Mouse (Mus musculus) intestine, postnatal 0 days (tissue): ENCODE measurements around the gene Prpf8. TPM values are rescaled to one million over a fixed set of nuclear protein-coding genes. Genes with fewer than 3 reads are reported as not detected.

ENCODE experiments used
- ATAC-seq: fragments of 200-750 bp; cut with Nextera tagmentation; 2 replicates; pipeline ENCODE4 v1.8.0; 2017; ENCODE audit warnings: mild to moderate bottlenecking, moderate TSS enrichment, moderate library complexity
- H3K27ac ChIP-seq: fragments of 300-500 bp; sonication (generic); 2 replicates; pipeline ENCODE4 v1.5.1; 2014; ENCODE audit warnings: mild to moderate bottlenecking, low read depth, low read length, moderate library complexity
- H3K27me3 ChIP-seq: fragments of 300-500 bp; sonication (generic); replicated peaks from 2 replicates; pipeline ENCODE4 v1.6.1; 2014; ENCODE audit warnings: low read length, mixed read lengths; ENCODE audit not compliant: control insufficient read depth, insufficient read depth
- H3K36me3 ChIP-seq: fragments of 300-500 bp; sonication (generic); 2 replicates; pipeline ENCODE4 v1.6.1; 2014; ENCODE audit warnings: mild to moderate bottlenecking, moderate library complexity; ENCODE audit not compliant: control insufficient read depth, insufficient read depth
- H3K4me1 ChIP-seq: fragments of 300-500 bp; sonication (generic); replicated peaks from 2 replicates; pipeline ENCODE4 v1.6.1; 2014; ENCODE audit warnings: antibody characterized with exemption, low read length, mixed read lengths; ENCODE audit not compliant: control insufficient read depth, insufficient read depth
- H3K4me2 ChIP-seq: fragments of 300-500 bp; sonication (generic); replicated peaks from 2 replicates; pipeline ENCODE4 v1.6.1; 2014; ENCODE audit warnings: low read depth, mild to moderate bottlenecking, moderate library complexity
- H3K4me3 ChIP-seq: fragments of 300-500 bp; sonication (generic); 2 replicates; pipeline ENCODE4 v1.5.1; 2014; ENCODE audit warnings: low read depth, low read length
- H3K9ac ChIP-seq: fragments of 300-500 bp; sonication (generic); 2 replicates; pipeline ENCODE4 v1.6.1; 2014; ENCODE audit warnings: mild to moderate bottlenecking, low read depth, low read length
- H3K9me3 ChIP-seq: fragments of 300-500 bp; sonication (generic); 2 replicates; pipeline ENCODE4 v1.6.1; 2016; ENCODE audit warnings: mixed run types; ENCODE audit not compliant: control insufficient read depth
- CTCF ChIP-seq: sonication (generic); IDR thresholded peaks from 2 replicates; pipeline ENCODE4 v1.5.1; 2016; ENCODE audit warnings: low read depth, mild to moderate bottlenecking, control low read depth, antibody characterized with exemption, moderate library complexity
- WGBS: fragments of 180-500 bp; shearing (Covaris S2); extraction: QIAGEN DNeasy Blood & Tissue Kit; methylation state at CpG from one replicate; pipeline ENCODE4 v1.1.7; 2014; 5-methylcytosine and 5-hydroxymethylcytosine counted together
- polyA plus RNA-seq: library from polyadenylated mRNA; unstranded; fragments of >200 nt; fragmentation: Nextera tagmentation; extraction: Ambion mirVana; gene quantifications from 2 replicates; pipeline ENCODE4 v1.2.1, GENCODE M21; 2015

Prpf8 gene
- polyA plus RNA-seq, 1 experiment from 2014 or later, result 15.5 TPM

- Histone ChIP-seq H3K27me3 (no peaks in the 10 kb centered on the region), H3K4me2 (no peak overlapping the region), H3K4me3 (no peak overlapping the region), H3K27ac (no peak overlapping the region), H3K4me1 (no peaks in the 10 kb centered on the region; the same call in 1 of the 2 replicates), H3K9me3 (no peaks in the 10 kb centered on the region), H3K9ac (no peak overlapping the region), H3K36me3 (peaks cover 57% of the 10 kb centered on the region)
- no peak for TF ChIP-seq CTCF
- no peak for ATAC-seq
- WGBS, result 94% methylated on average over 4 of the region's 4 CpGs
Observed at GRCm38 (mm10) chr11:75508162-75508561, 21.5 kb downstream of the Prpf8 start.

- H3K4me2 ChIP-seq, result no peak overlapping the region
- ATAC-seq, result no peak
- no peaks in the 10 kb centered on the region for H3K9me3 ChIP-seq
- TF ChIP-seq CTCF, result no peak
- 0 out of 2 replicates have a peak overlapping the region, but pooled peaks have one; percentile 41 for H3K27ac ChIP-seq
- H3K27me3 ChIP-seq, result no peaks in the 10 kb centered on the region
- 48% methylated on average over 8 of the region's 8 CpGs for WGBS
- peaks cover 50% of the 10 kb centered on the region for H3K36me3 ChIP-seq
- H3K4me3 ChIP-seq, result no peak overlapping the region
- 0 out of 2 replicates have a peak overlapping the region, but pooled peaks have one; percentile 7 for H3K9ac ChIP-seq
- no peaks in the 10 kb centered on the region; the same call in 1 of the 2 replicates for H3K4me1 ChIP-seq
Observed at GRCm38 (mm10) chr11:75508904-75509303, 22.3 kb downstream of the Prpf8 start.

- Histone ChIP-seq H3K9me3 (no peaks in the 10 kb centered on the region), H3K27me3 (no peaks in the 10 kb centered on the region), H3K4me3 (peak within 1 kb of the TSS; percentile 41), H3K27ac (peak within 1 kb of the TSS; percentile 91), H3K4me1 (no peaks in the 10 kb centered on the region; the same call in 1 of the 2 replicates), H3K9ac (peak within 1 kb of the TSS; percentile 60), H3K36me3 (peaks cover 39% of the 10 kb centered on the region), H3K4me2 (peak within 1 kb of the TSS; percentile 83)
- WGBS, result 1% methylated on average over 43 of the region's 43 CpGs
- ATAC-seq, result peak; percentile 71
- peak; percentile 42 for TF ChIP-seq CTCF
Observed at GRCm38 (mm10) chr11:75509741-75510626, 23.4 kb downstream of the Prpf8 start, which contains the start of gene Rilp. Gene Rilp, plus strand, starts transcription at chr11:75510094.

- peak overlapping the region; percentile 91 for H3K27ac ChIP-seq
- H3K27me3 ChIP-seq, result no peaks in the 10 kb centered on the region
- H3K4me2 ChIP-seq, result peak overlapping the region; percentile 83
- H3K9me3 ChIP-seq, result no peaks in the 10 kb centered on the region
- peak overlapping the region; percentile 60 for H3K9ac ChIP-seq
- peaks cover 34% of the 10 kb centered on the region for H3K36me3 ChIP-seq
- TF ChIP-seq CTCF, result peak; percentile 99
- no peaks in the 10 kb centered on the region; the same call in 1 of the 2 replicates for H3K4me1 ChIP-seq
- peak overlapping the region; percentile 41 for H3K4me3 ChIP-seq
- peak; percentile 82 for ATAC-seq
- WGBS, result 1% methylated on average over 24 of the region's 24 CpGs
Observed at GRCm38 (mm10) chr11:75510627-75510993, 24.0 kb downstream of the Prpf8 start.

GRCm38 (mm10) chr11:75511213-75511612, 24.6 kb downstream of the Prpf8 start:
- no peak overlapping the region for H3K4me2 ChIP-seq

GRCm38 (mm10) chr11:75512301-75513018, 25.8 kb downstream of the Prpf8 start:
- no peak overlapping the region for H3K27ac ChIP-seq
- no peaks in the 10 kb centered on the region for H3K9me3 ChIP-seq
- H3K9ac ChIP-seq, result no peak overlapping the region
- 82% methylated on average over 9 of the region's 9 CpGs for WGBS
- no peaks in the 10 kb centered on the region for H3K27me3 ChIP-seq
- no peaks in the 10 kb centered on the region; the same call in 1 of the 2 replicates for H3K4me1 ChIP-seq
- ATAC-seq, result no peak
- H3K36me3 ChIP-seq, result peaks cover 18% of the 10 kb centered on the region
- no peak for TF ChIP-seq CTCF
- no peak overlapping the region for H3K4me2 ChIP-seq
- no peak overlapping the region for H3K4me3 ChIP-seq

More at GRCm38 (mm10) chr11:75511213-75511612, 24.6 kb downstream of the Prpf8 start:
- H3K9ac ChIP-seq, result no peak overlapping the region
- H3K27me3 ChIP-seq, result no peaks in the 10 kb centered on the region
- no peak overlapping the region for H3K4me3 ChIP-seq
- no peak overlapping the region for H3K27ac ChIP-seq
- H3K36me3 ChIP-seq, result peaks cover 28% of the 10 kb centered on the region
- WGBS, result 78% methylated on average over 6 of the region's 6 CpGs
- no peak for TF ChIP-seq CTCF
- H3K9me3 ChIP-seq, result no peaks in the 10 kb centered on the region
- ATAC-seq, result no peak
- no peaks in the 10 kb centered on the region; the same call in 1 of the 2 replicates for H3K4me1 ChIP-seq
